Mouse (Mus musculus) heart, adult 18-20 months (tissue): Measurements from ENCODE around the gene Ccdc51. TPM values are rescaled to one million over a fixed set of nuclear protein-coding genes. Genes with fewer than 3 reads are reported as not detected.
"Not testable (repeated sequence)": the region's sequence is repeated elsewhere in the genome, so short reads cannot be mapped to it uniquely, and the experiment has no call there.

Experiments
- DNase-seq, 2 experiments: peaks; one replicate each; pipeline ENCODE4 v3.0.0; 2021 to 2022; ENCODE audit warnings: mixed read lengths in 1 of 2
- total RNA-seq, 2 experiments: library from RNA; stranded (reverse); gene quantifications; 2 replicates each; pipeline ENCODE4 v1.2.3; 2021

The Ccdc51 gene
- total RNA-seq, 2 experiments from 2014 or later = 11.4 to 14.3 TPM

GRCm38 (mm10) chr9:109124164-109124563, 41.9 kb downstream of the Ccdc51 start:
- DNase-seq = no peak

- no peak for DNase-seq
Measured at GRCm38 (mm10) chr9:109125043-109125442, 42.8 kb downstream of the Ccdc51 start.

- DNase-seq = no peak
Measured at GRCm38 (mm10) chr9:109125481-109125880, 43.2 kb downstream of the Ccdc51 start.

- DNase-seq = no peak
Measured at GRCm38 (mm10) chr9:109127076-109127475, 44.8 kb downstream of the Ccdc51 start.

GRCm38 (mm10) chr9:109128211-109128610, 45.9 kb downstream of the Ccdc51 start:
- DNase-seq = peak in 1 of 2 experiments; percentile 45

- DNase-seq = no peak
Measured at GRCm38 (mm10) chr9:109130076-109130475, 47.8 kb downstream of the Ccdc51 start.

- not testable (repeated sequence) for DNase-seq
Measured at GRCm38 (mm10) chr9:109140414-109140813, 58.1 kb downstream of the Ccdc51 start.

Other genes starting within 250 kb of the Ccdc51 start
- gene Slc26a6, start 229.2 kb upstream of the Ccdc51 start, total RNA-seq = 10 to 100 TPM; 19.6 to 19.8 TPM
- not detected for gene Tmem89, start 167.9 kb upstream of the Ccdc51 start, total RNA-seq
- 1,000 to 10,000 TPM; 2,230 to 2,333 TPM for gene Uqcrc1, start 145.9 kb upstream of the Ccdc51 start, total RNA-seq
- under 1 TPM; 0.31 to 0.60 TPM for gene Col7a1, start 128.9 kb upstream of the Ccdc51 start, total RNA-seq
- gene Ucn2, start 96.5 kb upstream of the Ccdc51 start, total RNA-seq = not detected
- 1 to 10 TPM; 1.3 to 1.6 TPM for gene Pfkfb4, start 90.7 kb upstream of the Ccdc51 start, total RNA-seq
- 10 to 100 TPM; 31.4 to 55.0 TPM for gene Shisa5, start 43.9 kb upstream of the Ccdc51 start, total RNA-seq
- gene Trex1, start 22.8 kb upstream of the Ccdc51 start, total RNA-seq = 10 to 100 TPM; 13.6 to 17.2 TPM
- 1 to 10 TPM; 8.1 to 9.8 TPM for gene Atrip, start 8.4 kb upstream of the Ccdc51 start, total RNA-seq
- 100 to 1,000 TPM; 214 to 228 TPM for gene Tma7, start 94 bp downstream of the Ccdc51 start, total RNA-seq
- 10 to 100 TPM; 21.1 to 21.5 TPM for gene Plxnb1, start 12.9 kb downstream of the Ccdc51 start, total RNA-seq
- gene Fbxw21, start 79.5 kb downstream of the Ccdc51 start, total RNA-seq = not detected
- gene Fbxw13, start 113.5 kb downstream of the Ccdc51 start, total RNA-seq = not detected
- gene Fbxw20, start 152.3 kb downstream of the Ccdc51 start, total RNA-seq = not detected
- gene Fbxw14, start 205.2 kb downstream of the Ccdc51 start, total RNA-seq = not detected